Mouse (Mus musculus) heart, postnatal 0 days (tissue): ENCODE data around the gene Ssc4d. TPM values are rescaled to one million over a fixed set of nuclear protein-coding genes. Genes with fewer than 3 reads are reported as not detected.

Source experiments
- ATAC-seq: fragments of 200-750 bp; cut with Nextera tagmentation; 2 replicates; pipeline ENCODE4 v1.8.0; 2017; ENCODE audit warnings: low read depth, moderate number of reproducible peaks, moderate library complexity; ENCODE audit not compliant: insufficient read depth
- DNase-seq: peaks from one replicate; pipeline ENCODE4 v3.0.0-alpha.2; 2016; ENCODE audit warnings: low spot score
- H3K27ac ChIP-seq: fragments of 300-500 bp; sonication (generic); 2 replicates; pipeline ENCODE4 v1.5.1; 2014; ENCODE audit warnings: low read depth, mild to moderate bottlenecking
- H3K27me3 ChIP-seq: fragments of 300-500 bp; sonication (generic); 2 replicates; pipeline ENCODE4 v1.6.1; 2014; ENCODE audit warnings: low read length, mixed read lengths; ENCODE audit not compliant: control insufficient read depth, insufficient read depth
- H3K36me3 ChIP-seq: fragments of 300-500 bp; sonication (generic); replicated peaks from 2 replicates; pipeline ENCODE4 v1.6.1; 2014; ENCODE audit warnings: low read length, mixed read lengths; ENCODE audit not compliant: control insufficient read depth, insufficient read depth
- H3K4me1 ChIP-seq: fragments of 300-500 bp; sonication (generic); 2 replicates; pipeline ENCODE4 v1.6.1; 2014; ENCODE audit warnings: antibody characterized with exemption; ENCODE audit not compliant: control insufficient read depth, insufficient read depth
- H3K4me2 ChIP-seq: fragments of 300-500 bp; sonication (generic); 2 replicates; pipeline ENCODE4 v1.6.1; 2014; ENCODE audit warnings: low read depth, mild to moderate bottlenecking, low read length, moderate library complexity
- H3K4me3 ChIP-seq: fragments of 300-500 bp; sonication (generic); 2 replicates; pipeline ENCODE4 v1.5.1; 2014; ENCODE audit warnings: low read depth, low read length
- H3K9ac ChIP-seq: fragments of 300-500 bp; sonication (generic); replicated peaks from 2 replicates; pipeline ENCODE4 v1.6.1; 2014; ENCODE audit warnings: low read depth, low read length, mixed read lengths
- H3K9me3 ChIP-seq: fragments of 300-500 bp; sonication (generic); replicated peaks from 2 replicates; pipeline ENCODE4 v1.6.1; 2016; ENCODE audit warnings: low read length; ENCODE audit not compliant: control insufficient read depth
- CTCF ChIP-seq: IDR thresholded peaks from 2 replicates; pipeline ENCODE4 v1.5.1; 2016; ENCODE audit warnings: antibody characterized with exemption, control low read depth, low read depth
- EP300 ChIP-seq: IDR thresholded peaks from 2 replicates; pipeline ENCODE4 v1.6.1; 2016; ENCODE audit warnings: antibody characterized with exemption, low read depth
- WGBS: fragments of 180-500 bp; shearing (Covaris S2); extraction: QIAGEN DNeasy Blood & Tissue Kit; methylation state at CpG from one replicate; pipeline ENCODE4 v1.1.7; 2014; 5-methylcytosine and 5-hydroxymethylcytosine counted together
- polyA plus RNA-seq: library from polyadenylated mRNA; unstranded; fragments of >200 nt; fragmentation: Nextera tagmentation; extraction: Ambion mirVana; gene quantifications from 2 replicates; pipeline ENCODE4 v1.2.1, GENCODE M21; 2015
- total RNA-seq: library from RNA; depleted of rRNA; stranded (reverse); fragments of >200 nt; gene quantifications from 2 replicates; pipeline ENCODE4 v1.2.3, GENCODE M21; 2014; ENCODE audit warnings: low replicate concordance

Gene Ssc4d
- total and polyA plus RNA-seq, 2 experiments from 2014 or later, result 0.55 to 3.6 TPM

DNA sequence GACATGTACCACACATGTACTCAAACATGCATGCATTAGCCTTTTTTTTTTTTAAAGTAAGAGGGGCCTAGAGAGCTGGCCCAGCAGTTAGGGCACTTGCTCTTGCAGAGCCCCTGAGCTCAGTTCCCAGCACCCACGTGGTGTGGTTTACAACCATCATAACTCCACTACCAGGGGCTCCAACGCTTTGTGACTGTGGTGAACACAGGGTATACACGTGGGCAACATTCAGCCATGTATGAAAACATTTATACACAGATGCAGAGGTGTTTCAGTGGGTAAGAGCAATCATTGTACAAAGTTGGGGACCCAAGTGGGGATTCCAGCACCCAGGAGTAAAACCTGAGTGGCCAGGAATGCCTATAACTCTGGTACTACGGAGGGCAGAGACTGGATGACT lies 16.0 kb downstream of the Ssc4d start:
- 88% methylated on average over 4 of the region's 4 CpGs for WGBS
- Histone ChIP-seq H3K27me3 (no peaks in the 10 kb centered on the region), H3K4me1 (peaks cover 23% of the 10 kb centered on the region), H3K9ac (no peak overlapping the region), H3K4me2 (peak overlapping the region; percentile 48; the same call in 1 of the 2 replicates), H3K36me3 (no peaks in the 10 kb centered on the region), H3K9me3 (no peaks in the 10 kb centered on the region), H3K27ac (peak overlapping the region; percentile 90), H3K4me3 (no peak overlapping the region)
- DNase-seq, result no peak
- TF ChIP-seq EP300, result no peak; the same call in 1 of the 2 replicates
- TF ChIP-seq CTCF, result no peak
- no peak for ATAC-seq

DNA sequence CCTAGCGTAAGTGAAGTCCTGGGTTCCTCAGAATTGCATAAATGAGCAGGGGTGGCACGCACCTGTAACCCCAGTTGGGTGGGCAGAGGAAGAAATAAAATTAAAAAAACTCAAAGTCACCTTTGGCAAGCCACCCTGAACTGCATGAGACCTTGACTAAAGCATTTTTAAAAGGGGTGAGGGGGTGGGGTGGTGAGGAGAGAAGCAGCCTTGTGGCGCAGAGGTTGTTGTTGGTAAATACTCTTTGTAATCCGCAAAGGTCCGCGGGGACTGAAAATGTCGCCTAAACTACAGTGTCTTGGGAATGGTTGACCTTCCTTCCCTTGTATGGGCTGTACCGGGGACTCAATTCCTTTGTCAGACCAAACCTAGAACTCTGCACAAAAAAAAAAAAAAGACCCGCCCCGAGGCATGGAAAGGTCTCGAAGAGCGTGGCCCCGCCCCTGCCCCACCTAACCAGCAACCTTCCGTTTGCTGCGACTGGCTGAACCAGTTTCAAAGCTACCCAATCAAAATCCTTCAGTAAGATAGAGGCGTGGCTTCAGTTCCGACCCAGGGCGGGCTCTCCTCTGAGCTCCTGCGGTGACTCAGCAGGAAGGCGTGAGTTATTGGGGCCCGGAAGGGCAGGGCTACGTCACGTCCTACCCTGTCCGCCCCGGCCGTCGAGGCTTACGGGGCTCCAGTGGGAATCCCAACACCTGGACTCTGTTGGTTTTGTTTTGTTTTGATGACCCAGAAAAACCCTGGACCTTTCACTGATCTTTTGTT lies 16.9 kb downstream of the Ssc4d start:
- Histone ChIP-seq H3K27ac (peak overlapping the region; percentile 92), H3K4me2 (peak overlapping the region; percentile 48), H3K4me3 (peak overlapping the region; percentile 28), H3K27me3 (no peaks in the 10 kb centered on the region), H3K9me3 (no peaks in the 10 kb centered on the region), H3K4me1 (peaks cover 18% of the 10 kb centered on the region), H3K9ac (0 out of 2 replicates have a peak overlapping the region, but pooled peaks have one; percentile 11), H3K36me3 (no peaks in the 10 kb centered on the region)
- WGBS, result 9% methylated on average over 28 of the region's 28 CpGs
- DNase-seq (peak; percentile 100), ATAC-seq (peak; percentile 83)
- TF ChIP-seq CTCF, result no peak
- TF ChIP-seq EP300, result peak; percentile 39; the same call in 1 of the 2 replicates

DNA sequence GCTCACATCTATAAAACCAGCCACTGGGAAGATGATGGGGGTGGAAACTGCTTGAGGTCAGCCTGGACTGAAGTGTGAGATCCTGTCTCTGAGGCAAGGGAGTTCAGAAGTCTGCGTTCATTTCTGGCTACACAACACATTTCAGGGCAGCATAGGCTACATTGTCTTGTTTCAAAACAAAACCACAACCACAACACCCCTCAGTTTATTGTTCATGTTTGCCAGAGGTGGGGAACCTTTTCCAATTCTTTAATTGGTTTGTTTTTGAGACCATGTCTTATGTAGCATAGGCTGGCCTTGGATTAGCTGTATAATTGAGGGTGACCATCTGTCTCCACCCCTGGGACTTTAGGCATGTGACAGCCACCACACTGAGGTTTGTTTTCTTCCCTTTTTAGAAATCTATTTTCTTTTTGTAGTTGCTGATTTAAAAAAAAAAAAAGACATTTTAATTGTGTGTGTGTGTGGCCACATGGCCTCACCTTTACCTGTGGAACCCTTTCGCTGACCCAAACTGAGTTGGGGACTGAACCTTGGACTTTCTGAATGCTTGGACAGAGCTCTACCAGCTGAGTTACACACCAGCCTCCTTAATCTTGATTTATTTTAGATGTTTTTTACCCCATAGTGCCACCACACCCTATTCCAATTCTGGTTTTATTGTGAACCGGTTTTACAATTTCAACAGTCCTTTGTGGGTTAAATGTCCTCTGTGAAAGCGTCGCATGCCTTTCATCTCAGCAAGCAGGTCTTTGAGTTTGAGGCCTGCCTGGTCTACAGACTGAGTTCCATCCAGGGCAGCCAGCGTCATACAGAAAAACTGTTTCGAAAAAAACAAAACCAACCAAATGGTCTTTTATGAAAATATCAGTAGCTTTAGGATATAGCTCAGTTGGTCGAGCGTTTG lies 17.8 kb downstream of the Ssc4d start:
- WGBS, result 89% methylated on average over 9 of the region's 9 CpGs
- Histone ChIP-seq H3K27me3 (no peaks in the 10 kb centered on the region), H3K27ac (peak overlapping the region; percentile 92), H3K4me3 (peak overlapping the region; percentile 19; the same call in 1 of the 2 replicates), H3K4me1 (peaks cover 13% of the 10 kb centered on the region), H3K4me2 (peak overlapping the region; percentile 48), H3K9me3 (no peaks in the 10 kb centered on the region), H3K9ac (0 out of 2 replicates have a peak overlapping the region, but pooled peaks have one; percentile 11), H3K36me3 (no peaks in the 10 kb centered on the region)
- TF ChIP-seq EP300 (no peak), CTCF (no peak)
- no peak for DNase-seq
- ATAC-seq, result no peak

DNA sequence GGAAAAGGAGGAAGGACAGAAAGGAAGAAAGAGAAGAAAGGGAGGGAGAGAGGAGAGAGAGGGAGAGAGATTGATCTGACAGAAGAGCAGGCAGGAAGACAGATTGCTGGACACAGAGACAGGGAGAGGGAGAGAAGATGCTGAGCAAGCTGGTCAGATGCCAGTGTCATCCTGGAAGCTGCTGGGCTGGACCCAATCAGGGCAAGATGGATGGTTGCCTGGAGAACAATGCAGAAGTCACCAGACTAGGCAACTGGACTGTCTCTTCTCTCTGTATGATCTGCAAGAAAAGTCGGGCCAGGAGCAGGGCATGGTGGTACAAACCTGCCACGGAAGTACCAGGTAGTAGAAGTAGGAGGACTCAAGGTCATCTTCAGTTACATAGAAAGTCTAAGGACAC lies 21.5 kb downstream of the Ssc4d start:
- Histone ChIP-seq H3K27ac (no peak overlapping the region), H3K4me1 (peaks cover 4% of the 10 kb centered on the region), H3K4me3 (no peak overlapping the region), H3K4me2 (no peak overlapping the region), H3K27me3 (no peaks in the 10 kb centered on the region), H3K36me3 (no peaks in the 10 kb centered on the region), H3K9me3 (no peaks in the 10 kb centered on the region), H3K9ac (no peak overlapping the region)
- TF ChIP-seq CTCF, result no peak
- no peak for TF ChIP-seq EP300
- ATAC-seq (no peak), DNase-seq (no peak)
- WGBS, result 76% methylated on average over 2 of the region's 2 CpGs

DNA sequence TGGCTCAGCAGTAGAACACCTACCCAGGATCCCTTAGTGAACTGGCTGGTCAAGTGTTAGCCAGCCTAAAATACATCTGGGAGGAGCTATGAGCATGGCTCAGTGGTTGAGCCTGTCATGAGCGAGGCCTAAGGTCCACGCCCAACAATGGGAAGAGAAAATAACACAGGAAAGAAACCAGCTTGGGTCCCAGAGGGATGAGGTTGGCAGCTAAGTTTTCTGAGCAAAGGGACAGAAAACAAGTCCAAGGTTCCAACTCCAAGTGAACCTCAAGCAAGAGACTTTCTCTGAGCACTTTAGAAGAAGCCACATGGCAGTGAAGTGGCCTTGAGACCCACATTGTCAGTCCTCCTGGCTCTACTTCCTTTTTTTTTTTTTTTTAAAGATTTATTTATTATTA lies 22.7 kb downstream of the Ssc4d start:
- Histone ChIP-seq H3K4me3 (no peak overlapping the region), H3K4me1 (no peaks in the 10 kb centered on the region; the same call in 1 of the 2 replicates), H3K9ac (no peak overlapping the region), H3K9me3 (no peaks in the 10 kb centered on the region), H3K4me2 (no peak overlapping the region), H3K27ac (no peak overlapping the region), H3K27me3 (no peaks in the 10 kb centered on the region), H3K36me3 (no peaks in the 10 kb centered on the region)
- ATAC-seq (no peak), DNase-seq (no peak)
- no peak for TF ChIP-seq CTCF
- TF ChIP-seq EP300, result no peak
- 94% methylated on average over 2 of the region's 2 CpGs for WGBS
